19 mouse cellular contexts compared by ENCODE assay signal in the genomic region with DNA sequence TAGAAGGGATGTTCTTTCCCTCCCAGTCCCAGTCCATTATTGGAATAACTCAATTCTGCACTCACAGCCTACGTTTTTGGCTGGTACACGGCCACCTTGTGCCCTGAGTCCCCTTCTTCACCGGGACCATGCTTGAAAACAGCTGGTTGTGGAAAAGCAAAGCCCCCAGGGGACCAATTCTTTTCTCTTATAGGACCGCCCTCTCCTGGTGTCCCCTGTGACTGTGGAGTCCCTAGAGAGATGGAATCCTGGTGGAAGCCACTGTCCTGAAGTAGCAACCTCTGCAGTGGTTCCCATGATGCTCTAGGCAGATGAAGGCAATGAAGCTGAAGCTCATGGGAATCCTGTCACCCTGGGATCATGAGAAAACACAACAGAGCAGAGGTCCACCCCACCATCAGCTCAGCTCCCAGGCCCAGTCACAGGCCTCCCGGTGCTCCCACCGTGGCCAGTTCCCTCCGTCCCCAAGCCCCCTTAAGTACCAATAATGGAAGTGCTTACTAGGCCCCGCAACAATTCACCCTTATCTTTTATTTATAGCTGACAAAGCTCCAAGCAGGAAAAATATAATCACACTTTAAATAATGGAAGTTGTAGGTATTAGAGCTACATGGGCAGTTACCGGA. TPM values are rescaled to one million over a fixed set of nuclear protein-coding genes. Genes with fewer than 3 reads are reported as not detected.
DNase-seq lines count a peak whose midpoint lies in the region; ATAC-seq lines count a peak whose summit lies in the region.
"Had no signal": no experiment of that assay in that cellular context is flagged by ENCODE, and none has a peak within 500 bp of the region (broad histone marks: within the 10 kb centered on the region; RNA-seq: fewer than 3 reads in every experiment).

No protein-coding gene starts in this region.

- no peak for ATAC-seq in embryonic facial prominence, embryonic 14.5 days (ENCODE audit: low read depth)
- peak; percentile 38 for ATAC-seq in neural tube, embryonic 12.5 days (ENCODE audit: low FRiP score, low read depth)
- ATAC-seq: CD4-positive, CD25-positive, alpha-beta regulatory T cell, adult 4 months; forebrain, embryonic 15.5 days; intestine, embryonic 15.5 days had no signal

- no peaks in the 10 kb centered on the region for H3K4me1 ChIP-seq in embryonic facial prominence, embryonic 14.5 days (ENCODE audit: control insufficient read depth, insufficient read depth, low read length)
- H3K4me1 ChIP-seq in embryonic facial prominence, embryonic 10.5 days, result no peaks in the 10 kb centered on the region
- no peaks in the 10 kb centered on the region for H3K4me1 ChIP-seq in heart, embryonic 10.5 days
- no peaks in the 10 kb centered on the region for H3K4me1 ChIP-seq in neural tube, embryonic 12.5 days
- H3K4me1 ChIP-seq: forebrain, embryonic 15.5 days; intestine, embryonic 15.5 days had no signal

- DNase-seq in embryonic facial prominence, embryonic 14.5 days (ENCODE audit: low spot score), result peak; percentile 17
- DNase-seq in embryonic facial prominence, embryonic 10.5 days (ENCODE audit: low spot score), result no peak
- DNase-seq in heart, adult 9 months (ENCODE audit: low spot score in 2 of 2), result peak; percentile 27 to 49
- no peak for DNase-seq in heart, embryonic 10.5 days (ENCODE audit: low spot score)
- no peak for DNase-seq in neural tube, embryonic 10.5 days (ENCODE audit: extremely low spot score, low spot score)
- DNase-seq in gastrocnemius, adult 18-20 months (ENCODE audit: low spot score), result no peak
- DNase-seq: adrenal gland, adult 8-10 months; adrenal gland, postnatal 36 days; B cell, adult 2 months; cerebellum, adult 2 months; cerebellum, postnatal 10 days; gastrocnemius, postnatal 10 days; kidney, adult 18-20 months had no signal

- no peaks in the 10 kb centered on the region for H3K27me3 ChIP-seq in embryonic facial prominence, embryonic 14.5 days (replicated peaks; ENCODE audit: control insufficient read depth, insufficient read depth, low read length)
- H3K27me3 ChIP-seq in embryonic facial prominence, embryonic 10.5 days (replicated peaks; ENCODE audit: low read depth, poor library complexity, severe bottlenecking), result no peaks in the 10 kb centered on the region
- H3K27me3 ChIP-seq in heart, embryonic 10.5 days (ENCODE audit: insufficient read depth, poor library complexity, severe bottlenecking), result no peaks in the 10 kb centered on the region
- H3K27me3 ChIP-seq in neural tube, embryonic 12.5 days (replicated peaks), result no peaks in the 10 kb centered on the region
- H3K27me3 ChIP-seq: forebrain, embryonic 15.5 days; heart, embryonic 12.5 days; intestine, embryonic 15.5 days had no signal

- no peak overlapping the region for H3K27ac ChIP-seq in embryonic facial prominence, embryonic 14.5 days (replicated peaks; ENCODE audit: low read depth, low read length)
- H3K27ac ChIP-seq in embryonic facial prominence, embryonic 10.5 days (replicated peaks), result no peak overlapping the region
- no peak overlapping the region for H3K27ac ChIP-seq in heart, embryonic 10.5 days
- H3K27ac ChIP-seq in neural tube, embryonic 12.5 days, result peak overlapping the region; percentile 57; the same call in 1 of the 2 replicates
- H3K27ac ChIP-seq: forebrain, embryonic 15.5 days; intestine, embryonic 15.5 days had no signal

- no peak overlapping the region for H3K9ac ChIP-seq in embryonic facial prominence, embryonic 14.5 days (ENCODE audit: low read depth, low read length)
- H3K9ac ChIP-seq in neural tube, embryonic 12.5 days, result no peak overlapping the region
- H3K9ac ChIP-seq: forebrain, embryonic 15.5 days; heart, embryonic 12.5 days; intestine, embryonic 15.5 days had no signal

- H3K4me3 ChIP-seq in embryonic facial prominence, embryonic 14.5 days (ENCODE audit: low read depth, low read length), result no peak overlapping the region
- no peak overlapping the region for H3K4me3 ChIP-seq in embryonic facial prominence, embryonic 10.5 days
- H3K4me3 ChIP-seq in heart, embryonic 10.5 days, result no peak overlapping the region
- H3K4me3 ChIP-seq in neural tube, embryonic 12.5 days, result no peak overlapping the region
- H3K4me3 ChIP-seq: forebrain, embryonic 15.5 days; heart, embryonic 12.5 days; intestine, embryonic 15.5 days had no signal

- no peaks in the 10 kb centered on the region for H3K36me3 ChIP-seq in embryonic facial prominence, embryonic 14.5 days (ENCODE audit: control insufficient read depth, insufficient read depth, low read length)
- no peaks in the 10 kb centered on the region for H3K36me3 ChIP-seq in embryonic facial prominence, embryonic 10.5 days (replicated peaks)
- no peaks in the 10 kb centered on the region for H3K36me3 ChIP-seq in heart, embryonic 10.5 days
- no peaks in the 10 kb centered on the region for H3K36me3 ChIP-seq in neural tube, embryonic 12.5 days
- H3K36me3 ChIP-seq: forebrain, embryonic 15.5 days; G1E; heart, embryonic 12.5 days; intestine, embryonic 15.5 days had no signal

- H3K9me3 ChIP-seq in embryonic facial prominence, embryonic 14.5 days (ENCODE audit: control insufficient read depth, low read length), result no peaks in the 10 kb centered on the region
- H3K9me3 ChIP-seq in embryonic facial prominence, embryonic 10.5 days, result no peaks in the 10 kb centered on the region
- no peaks in the 10 kb centered on the region for H3K9me3 ChIP-seq in heart, embryonic 10.5 days
- H3K9me3 ChIP-seq in neural tube, embryonic 12.5 days, result no peaks in the 10 kb centered on the region
- H3K9me3 ChIP-seq: forebrain, embryonic 15.5 days; G1E; heart, embryonic 12.5 days; intestine, embryonic 15.5 days had no signal

- H3K4me2 ChIP-seq in embryonic facial prominence, embryonic 14.5 days (ENCODE audit: low read depth, low read length), result no peak overlapping the region
- H3K4me2 ChIP-seq in neural tube, embryonic 12.5 days (replicated peaks), result no peak overlapping the region
- H3K4me2 ChIP-seq: forebrain, embryonic 15.5 days; heart, embryonic 12.5 days; intestine, embryonic 15.5 days had no signal

- 77% methylated on average over 9 of the region's 9 CpGs for WGBS in embryonic facial prominence, embryonic 14.5 days
- WGBS in embryonic facial prominence, embryonic 10.5 days, result 81% methylated on average over 9 of the region's 9 CpGs
- 84% methylated on average over 9 of the region's 9 CpGs for WGBS in heart, embryonic 10.5 days
- WGBS in neural tube, embryonic 12.5 days, result 66% methylated on average over 9 of the region's 9 CpGs

RNA-seq across cellular contexts. Expression of gene Nek6, which starts 34.5 kb away (rescaled TPM):
- polyA plus RNA-seq in embryonic facial prominence, embryonic 14.5 days (2014; fragmentation: Nextera tagmentation; extraction: Ambion mirVana), result 95.1 and 117 TPM in 2 replicates
- 85.4 and 85.8 TPM in 2 replicates for polyA plus RNA-seq in embryonic facial prominence, embryonic 10.5 days (2016; fragmentation: Nextera tagmentation; extraction: Ambion mirVana)
- polyA plus RNA-seq in heart, embryonic 10.5 days (2016; fragmentation: Nextera tagmentation; extraction: Ambion mirVana), result 74.7 and 90.1 TPM in 2 replicates
- 70.7 and 74.6 TPM in 2 replicates for polyA plus RNA-seq in neural tube, embryonic 12.5 days (2016; fragmentation: Nextera tagmentation; extraction: Ambion mirVana)
- 10 to 100 TPM; 11.5 to 14.0 TPM for total RNA-seq in gastrocnemius, adult 18-20 months (2021)

Comparison
In these comparisons a context has a peak if more than half of its experiments do, and no peak if none do; other contexts are left out.
1. DNase-seq: peak in embryonic facial prominence, embryonic 14.5 days (single experiment) and heart, adult 9 months (2 of 2); none in embryonic facial prominence, embryonic 10.5 days (single experiment), heart, embryonic 10.5 days (single experiment), neural tube, embryonic 10.5 days (single experiment) and gastrocnemius, adult 18-20 months (single experiment).